Mouse (Mus musculus) lung, adult 2 months (tissue): ENCODE measurements around the gene Tmprss9. TPM values are rescaled to one million over a fixed set of nuclear protein-coding genes. Genes with fewer than 3 reads are reported as not detected.

ENCODE experiments used
- DNase-seq: peaks from one replicate; pipeline ENCODE4 v3.0.0; 2022
- H3K4me1 ChIP-seq: fragments of 200-500 bp; 2 replicates; pipeline ENCODE4 v1.6.1; 2011; ENCODE audit warnings: low read length; ENCODE audit not compliant: control insufficient read depth, insufficient read depth
- H3K4me3 ChIP-seq: fragments of 200-500 bp; replicated peaks from 2 replicates; pipeline ENCODE3; 2011; ENCODE audit warnings: low read depth, mild to moderate bottlenecking, control low read depth, low read length; ENCODE audit errors: extremely low read depth
- CTCF ChIP-seq: fragments of 200-500 bp; IDR thresholded peaks from 2 replicates; pipeline ENCODE4 v1.5.1; 2011; ENCODE audit warnings: mild to moderate bottlenecking, low read length, control low read depth; ENCODE audit not compliant: insufficient read depth
- POLR2A ChIP-seq: fragments of 200-500 bp; IDR thresholded peaks from 2 replicates; pipeline ENCODE4 v1.6.1; 2011; ENCODE audit warnings: low read depth, mild to moderate bottlenecking, control low read depth, low read length, borderline replicate concordance; ENCODE audit errors: extremely low read depth
- WGBS: fragments of 180-500 bp; shearing (Covaris S2); methylation state at CpG from one replicate; pipeline ENCODE4 v1.1.7; 2018; 5-methylcytosine and 5-hydroxymethylcytosine counted together
- polyA plus RNA-seq: library from polyadenylated mRNA; depleted of rRNA; stranded (reverse); fragments of >200 nt; gene quantifications from 2 replicates; pipeline ENCODE4 v1.2.3, GENCODE M21; 2012

Gene Tmprss9
- polyA plus RNA-seq, 1 experiment = 0.07 TPM

GRCm38 (mm10) chr10:80857386-80857785 lies 14.3 kb upstream of the Tmprss9 start:
- no peak for DNase-seq
- no peak overlapping the region for H3K4me3 ChIP-seq
- no peak for TF ChIP-seq POLR2A
- TF ChIP-seq CTCF = no peak
- 65% methylated on average over 8 of the region's 8 CpGs for WGBS
- H3K4me1 ChIP-seq = peaks cover 5% of the 10 kb centered on the region

GRCm38 (mm10) chr10:80857848-80858247 lies 13.8 kb upstream of the Tmprss9 start:
- no peak for DNase-seq
- 69% methylated on average over 3 of the region's 3 CpGs for WGBS
- no peak overlapping the region for H3K4me3 ChIP-seq
- TF ChIP-seq POLR2A = no peak
- TF ChIP-seq CTCF = no peak
- peaks cover 5% of the 10 kb centered on the region for H3K4me1 ChIP-seq

GRCm38 (mm10) chr10:80858350-80858935 lies 13.2 kb upstream of the Tmprss9 start:
- DNase-seq = no peak
- H3K4me1 ChIP-seq = peaks cover 5% of the 10 kb centered on the region
- no peak overlapping the region for H3K4me3 ChIP-seq
- WGBS = 64% methylated on average over 7 of the region's 7 CpGs
- TF ChIP-seq POLR2A = no peak
- no peak for TF ChIP-seq CTCF

- DNase-seq = no peak
- TF ChIP-seq CTCF (no peak), POLR2A (no peak)
- Histone ChIP-seq H3K4me3 (no peak overlapping the region), H3K4me1 (no peaks in the 10 kb centered on the region)
- 96% methylated on average over 5 of the region's 5 CpGs for WGBS
Observed at GRCm38 (mm10) chr10:80862305-80862704, 9.3 kb upstream of the Tmprss9 start.

- DNase-seq = no peak
- TF ChIP-seq POLR2A (no peak), CTCF (no peak)
Observed at GRCm38 (mm10) chr10:80864446-80864845, 7.2 kb upstream of the Tmprss9 start.

GRCm38 (mm10) chr10:80870993-80871392 lies 655 bp upstream of the Tmprss9 start:
- no peak for TF ChIP-seq CTCF
- no peak overlapping the region for H3K4me3 ChIP-seq
- H3K4me1 ChIP-seq = no peaks in the 10 kb centered on the region
- WGBS = 61% methylated on average over 4 of the region's 6 CpGs
- no peak for DNase-seq

More at GRCm38 (mm10) chr10:80864446-80864845, 7.2 kb upstream of the Tmprss9 start:
- 84% methylated on average over 16 of the region's 16 CpGs for WGBS
- no peak overlapping the region for H3K4me3 ChIP-seq
- H3K4me1 ChIP-seq = no peaks in the 10 kb centered on the region

GRCm38 (mm10) chr10:80874035-80874434 lies 2.4 kb downstream of the Tmprss9 start:
- no peak overlapping the region for H3K4me3 ChIP-seq
- no peak for TF ChIP-seq CTCF
- no peak for TF ChIP-seq POLR2A
- WGBS = 74% methylated on average over 9 of the region's 9 CpGs
- no peaks in the 10 kb centered on the region for H3K4me1 ChIP-seq
- no peak for DNase-seq

- 28% methylated on average over 5 of the region's 5 CpGs for WGBS
- Histone ChIP-seq H3K4me3 (no peak overlapping the region), H3K4me1 (no peaks in the 10 kb centered on the region)
- peak; percentile 51 for DNase-seq
- TF ChIP-seq CTCF (peak; percentile 62), POLR2A (no peak)
Observed at GRCm38 (mm10) chr10:80876028-80876427, 4.4 kb downstream of the Tmprss9 start.

- 28% methylated on average over 3 of the region's 3 CpGs for WGBS
- no peaks in the 10 kb centered on the region for H3K4me1 ChIP-seq
- H3K4me3 ChIP-seq = no peak overlapping the region
- TF ChIP-seq CTCF (no peak), POLR2A (no peak)
- DNase-seq = no peak
Observed at GRCm38 (mm10) chr10:80876594-80876993, 4.9 kb downstream of the Tmprss9 start.

GRCm38 (mm10) chr10:80880131-80880641 lies 8.5 kb downstream of the Tmprss9 start:
- WGBS = 7% methylated on average over 5 of the region's 5 CpGs
- H3K4me1 ChIP-seq = no peaks in the 10 kb centered on the region
- TF ChIP-seq CTCF (peak; percentile 98), POLR2A (no peak)
- DNase-seq = peak; percentile 57
- no peak overlapping the region for H3K4me3 ChIP-seq

- Histone ChIP-seq H3K4me3 (no peak overlapping the region), H3K4me1 (no peaks in the 10 kb centered on the region)
- DNase-seq = no peak
- TF ChIP-seq CTCF (no peak), POLR2A (no peak)
- 69% methylated on average over 2 of the region's 2 CpGs for WGBS
Observed at GRCm38 (mm10) chr10:80880901-80881300, 9.3 kb downstream of the Tmprss9 start.
